Mouse (Mus musculus): ENCODE measurements around the gene Stambp.
A peak's percentile ranks its signal among the peaks of the same experiment; 100 is the strongest.

The Stambp gene

GRCm38 (mm10) chr6:83568901-83569862 is 3.3 kb downstream of the Stambp start:
- no peak for DNase-seq (ENCODE audit: low read depth, low spot score)

- DNase-seq (ENCODE audit: low read depth, low spot score): no peak
Observed at GRCm38 (mm10) chr6:83555972-83556371, 16.6 kb downstream of the Stambp start.

- no peak for DNase-seq (ENCODE audit: low read depth, low spot score)
Observed at GRCm38 (mm10) chr6:83548346-83548745, 24.2 kb downstream of the Stambp start.

GRCm38 (mm10) chr6:83545778-83546177 is 26.8 kb downstream of the Stambp start:
- no peak for DNase-seq (ENCODE audit: low read depth, low spot score)

GRCm38 (mm10) chr6:83541756-83542456 is 30.6 kb downstream of the Stambp start:
- DNase-seq (ENCODE audit: low read depth, low spot score): no peak

GRCm38 (mm10) chr6:83540017-83540416 is 32.5 kb downstream of the Stambp start:
- DNase-seq (ENCODE audit: low read depth, low spot score): no peak

GRCm38 (mm10) chr6:83536795-83537059 is 35.8 kb downstream of the Stambp start:
- no peak for DNase-seq (ENCODE audit: low read depth, low spot score)

- DNase-seq (ENCODE audit: low read depth, low spot score): no peak
Observed at GRCm38 (mm10) chr6:83536028-83536794, 36.3 kb downstream of the Stambp start, which contains the start of gene Actg2. Gene Actg2 (minus strand): TSS chr6:83536265.

GRCm38 (mm10) chr6:83532608-83533007 is 39.9 kb downstream of the Stambp start:
- no peak for DNase-seq (ENCODE audit: low read depth, low spot score)

- no peak for DNase-seq (ENCODE audit: low read depth, low spot score)
Observed at GRCm38 (mm10) chr6:83523194-83523593, 49.3 kb downstream of the Stambp start.

- no peak for DNase-seq (ENCODE audit: low read depth, low spot score)
Observed at GRCm38 (mm10) chr6:83521784-83522183, 50.7 kb downstream of the Stambp start.

GRCm38 (mm10) chr6:83518637-83519036 is 53.9 kb downstream of the Stambp start:
- no peak for DNase-seq (ENCODE audit: low read depth, low spot score)

GRCm38 (mm10) chr6:83515172-83515571 is 57.4 kb downstream of the Stambp start:
- no peak for DNase-seq (ENCODE audit: low read depth, low spot score)

- peak; percentile 25 for DNase-seq (ENCODE audit: low read depth, low spot score)
Observed at GRCm38 (mm10) chr6:83512495-83512894, 60.0 kb downstream of the Stambp start.

GRCm38 (mm10) chr6:83510210-83510609 is 62.3 kb downstream of the Stambp start:
- DNase-seq (ENCODE audit: low read depth, low spot score): no peak

GRCm38 (mm10) chr6:83509442-83509841 is 63.1 kb downstream of the Stambp start:
- DNase-seq (ENCODE audit: low read depth, low spot score): no peak

GRCm38 (mm10) chr6:83507168-83507546 is 65.4 kb downstream of the Stambp start:
- DNase-seq (ENCODE audit: low read depth, low spot score): no peak

GRCm38 (mm10) chr6:83506258-83507167 is 66.0 kb downstream of the Stambp start, which contains the start of gene Dguok:
Gene Dguok (minus strand): TSS chr6:83506969.
- DNase-seq (ENCODE audit: low read depth, low spot score): peak; percentile 96

GRCm38 (mm10) chr6:83505554-83505953 is 67.0 kb downstream of the Stambp start:
- no peak for DNase-seq (ENCODE audit: low read depth, low spot score)

GRCm38 (mm10) chr6:83503361-83503760 is 69.2 kb downstream of the Stambp start:
- DNase-seq (ENCODE audit: low read depth, low spot score): no peak

GRCm38 (mm10) chr6:83502656-83503055 is 69.9 kb downstream of the Stambp start:
- no peak for DNase-seq (ENCODE audit: low read depth, low spot score)
